Mouse (Mus musculus) neural tube, embryonic 13.5 days (tissue): ENCODE measurements around the gene Tedc1. TPM values are rescaled to one million over a fixed set of nuclear protein-coding genes. Genes with fewer than 3 reads are reported as not detected.
"Not testable (repeated sequence)": the region's sequence is repeated elsewhere in the genome, so short reads cannot be mapped to it uniquely, and the experiment has no call there.

Source experiments
- ATAC-seq: fragments of 200-750 bp; cut with Nextera tagmentation; 2 replicates; pipeline ENCODE4 v1.8.0; 2017; ENCODE audit warnings: low read depth, mild to moderate bottlenecking, moderate TSS enrichment, moderate library complexity
- H3K27ac ChIP-seq: fragments of 300-500 bp; sonication (generic); replicated peaks from 2 replicates; pipeline ENCODE4 v1.5.1; 2015; ENCODE audit warnings: moderate library complexity, mild to moderate bottlenecking, inconsistent platforms
- H3K27me3 ChIP-seq: fragments of 300-500 bp; sonication (generic); 2 replicates; pipeline ENCODE4 v1.6.1; 2015; ENCODE audit warnings: mild to moderate bottlenecking, inconsistent platforms
- H3K36me3 ChIP-seq: fragments of 300-500 bp; sonication (generic); 2 replicates; pipeline ENCODE4 v1.6.1; 2015; ENCODE audit warnings: mild to moderate bottlenecking, inconsistent platforms
- H3K4me1 ChIP-seq: fragments of 300-500 bp; sonication (generic); replicated peaks from 2 replicates; pipeline ENCODE4 v1.6.1; 2015; ENCODE audit warnings: inconsistent platforms
- H3K4me2 ChIP-seq: fragments of 300-500 bp; sonication (generic); 2 replicates; pipeline ENCODE4 v1.6.1; 2015; ENCODE audit warnings: inconsistent platforms, mild to moderate bottlenecking, moderate library complexity
- H3K4me3 ChIP-seq: fragments of 300-500 bp; sonication (generic); 2 replicates; pipeline ENCODE4 v1.5.1; 2015; ENCODE audit warnings: mild to moderate bottlenecking, inconsistent platforms
- H3K9ac ChIP-seq: fragments of 300-500 bp; sonication (generic); 2 replicates; pipeline ENCODE4 v1.6.1; 2015; ENCODE audit warnings: moderate library complexity, mild to moderate bottlenecking, inconsistent platforms
- H3K9me3 ChIP-seq: fragments of 300-500 bp; sonication (generic); 2 replicates; pipeline ENCODE4 v1.6.1; 2016; ENCODE audit warnings: inconsistent platforms
- WGBS: fragments of 180-500 bp; shearing (Covaris S2); methylation state at CpG from one replicate; pipeline ENCODE4 v1.1.7; 2015; 5-methylcytosine and 5-hydroxymethylcytosine counted together
- polyA plus RNA-seq: library from polyadenylated mRNA; unstranded; fragments of >200 nt; fragmentation: Nextera tagmentation; extraction: Ambion mirVana; gene quantifications from 2 replicates; pipeline ENCODE4 v1.2.1, GENCODE M21; 2015

Tedc1 gene
- polyA plus RNA-seq, 1 experiment from 2014 or later = 18.7 TPM

- no peak for ATAC-seq
- Histone ChIP-seq H3K27me3 (no peaks in the 10 kb centered on the region; the same call in 1 of the 2 replicates), H3K27ac (no peak overlapping the region), H3K36me3 (peaks cover 57% of the 10 kb centered on the region), H3K4me2 (no peak overlapping the region), H3K9me3 (no peaks in the 10 kb centered on the region), H3K4me1 (no peaks in the 10 kb centered on the region), H3K4me3 (no peak overlapping the region), H3K9ac (no peak overlapping the region)
- WGBS = 75% methylated on average over 2 of the region's 2 CpGs
These were observed 37.2 kb downstream of the Tedc1 start for GRCm38 (mm10) chr12:113193423-113193822.

- H3K4me1 ChIP-seq, H3K27me3 ChIP-seq, ATAC-seq, H3K9ac ChIP-seq, H3K4me3 ChIP-seq, H3K27ac ChIP-seq, H3K4me2 ChIP-seq, H3K9me3 ChIP-seq, H3K36me3 ChIP-seq: not testable (repeated sequence)
- WGBS = 98% methylated on average over 3 of the region's 6 CpGs
These were observed 42.9 kb downstream of the Tedc1 start for GRCm38 (mm10) chr12:113199132-113199531.

- 93% methylated on average over 4 of the region's 4 CpGs for WGBS
- ATAC-seq = no peak
- H3K27me3 ChIP-seq = no peaks in the 10 kb centered on the region
These were observed 45.1 kb downstream of the Tedc1 start for GRCm38 (mm10) chr12:113201301-113201700.

GRCm38 (mm10) chr12:113202008-113202407 lies 45.8 kb downstream of the Tedc1 start:
- Histone ChIP-seq H3K36me3 (no peaks in the 10 kb centered on the region), H3K9ac (no peak overlapping the region), H3K27ac (no peak overlapping the region), H3K4me3 (no peak overlapping the region), H3K4me2 (no peak overlapping the region), H3K4me1 (no peaks in the 10 kb centered on the region), H3K9me3 (no peaks in the 10 kb centered on the region), H3K27me3 (no peaks in the 10 kb centered on the region)
- ATAC-seq = no peak

More at GRCm38 (mm10) chr12:113201301-113201700, 45.1 kb downstream of the Tedc1 start:
- Histone ChIP-seq H3K36me3 (no peaks in the 10 kb centered on the region), H3K4me3 (no peak overlapping the region), H3K9me3 (no peaks in the 10 kb centered on the region), H3K4me2 (no peak overlapping the region), H3K27ac (no peak overlapping the region), H3K4me1 (no peaks in the 10 kb centered on the region), H3K9ac (no peak overlapping the region)

- H3K4me2 ChIP-seq = no peak overlapping the region
- ATAC-seq = no peak
- 79% methylated on average over 7 of the region's 7 CpGs for WGBS
- H3K27ac ChIP-seq = no peak overlapping the region
- H3K36me3 ChIP-seq = no peaks in the 10 kb centered on the region
- no peak overlapping the region for H3K9ac ChIP-seq
- H3K9me3 ChIP-seq = no peaks in the 10 kb centered on the region
- no peak overlapping the region for H3K4me3 ChIP-seq
- H3K27me3 ChIP-seq = no peaks in the 10 kb centered on the region
- no peaks in the 10 kb centered on the region for H3K4me1 ChIP-seq
These were observed 47.3 kb downstream of the Tedc1 start for GRCm38 (mm10) chr12:113203522-113203921.

GRCm38 (mm10) chr12:113205251-113205942 lies 49.2 kb downstream of the Tedc1 start:
- Histone ChIP-seq H3K27ac (no peak overlapping the region), H3K9me3 (no peaks in the 10 kb centered on the region), H3K4me3 (no peak overlapping the region), H3K36me3 (no peaks in the 10 kb centered on the region), H3K4me2 (no peak overlapping the region), H3K4me1 (no peaks in the 10 kb centered on the region), H3K9ac (no peak overlapping the region), H3K27me3 (no peaks in the 10 kb centered on the region)
- WGBS = 88% methylated on average over 7 of the region's 7 CpGs
- no peak for ATAC-seq

- ATAC-seq = no peak
These were observed 51.5 kb downstream of the Tedc1 start for GRCm38 (mm10) chr12:113207737-113208136.

DNA sequence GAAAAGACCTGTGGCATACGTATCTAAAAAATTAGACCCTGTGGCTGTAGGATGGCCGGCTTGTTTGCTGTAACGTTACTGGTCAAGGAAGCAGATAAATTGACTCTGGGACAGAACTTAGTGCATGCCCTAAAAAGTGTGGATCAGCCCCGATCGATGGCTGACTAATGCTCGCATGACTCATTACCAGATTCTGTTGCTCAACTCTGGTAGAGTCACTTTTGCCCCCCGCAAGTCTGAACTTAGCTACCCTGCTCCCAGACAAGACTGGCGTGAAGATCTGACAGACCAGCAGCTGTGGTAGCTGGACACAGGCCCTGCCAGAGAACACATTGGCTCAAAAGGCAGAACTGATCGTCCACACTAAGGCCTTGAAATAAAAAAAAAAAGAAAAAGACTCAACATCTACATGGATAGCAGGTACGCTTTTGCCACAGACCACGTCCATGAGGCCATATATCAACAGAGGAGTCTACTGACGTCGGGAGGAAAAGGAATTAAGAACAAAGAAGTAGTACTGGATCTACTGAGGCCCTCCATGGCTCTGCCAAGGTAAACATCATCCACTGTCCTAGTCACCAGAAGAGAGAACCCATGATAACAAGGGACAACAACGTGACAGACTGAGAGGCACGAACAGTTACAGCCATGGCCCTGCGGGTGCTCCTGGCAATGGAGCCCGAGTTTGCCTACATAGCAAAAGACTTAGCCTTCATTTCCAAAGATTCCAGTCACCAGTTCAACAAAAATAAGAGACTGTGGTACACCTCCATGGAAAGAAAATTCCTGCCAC lies 54.6 kb downstream of the Tedc1 start:
- Histone ChIP-seq H3K9me3 (no peaks in the 10 kb centered on the region), H3K4me1 (no peaks in the 10 kb centered on the region), H3K27me3 (no peaks in the 10 kb centered on the region), H3K36me3 (no peaks in the 10 kb centered on the region), H3K9ac (no peak overlapping the region), H3K4me2 (no peak overlapping the region), H3K27ac (no peak overlapping the region), H3K4me3 (no peak overlapping the region)
- no peak for ATAC-seq
- 87% methylated on average over 17 of the region's 17 CpGs for WGBS

More at GRCm38 (mm10) chr12:113207737-113208136, 51.5 kb downstream of the Tedc1 start:
- Histone ChIP-seq H3K4me2 (no peak overlapping the region), H3K9me3 (no peaks in the 10 kb centered on the region), H3K27me3 (no peaks in the 10 kb centered on the region), H3K4me3 (no peak overlapping the region), H3K36me3 (no peaks in the 10 kb centered on the region), H3K9ac (no peak overlapping the region), H3K27ac (no peak overlapping the region), H3K4me1 (no peaks in the 10 kb centered on the region)
- 85% methylated on average over 6 of the region's 6 CpGs for WGBS

GRCm38 (mm10) chr12:113211772-113212171 lies 55.6 kb downstream of the Tedc1 start:
- no peak for ATAC-seq
- H3K27me3 ChIP-seq = no peaks in the 10 kb centered on the region
- no peak overlapping the region for H3K4me3 ChIP-seq
- no peaks in the 10 kb centered on the region for H3K36me3 ChIP-seq
- no peaks in the 10 kb centered on the region for H3K9me3 ChIP-seq
- H3K4me1 ChIP-seq = no peaks in the 10 kb centered on the region
- H3K4me2 ChIP-seq = no peak overlapping the region
- 93% methylated on average over 5 of the region's 5 CpGs for WGBS
- no peak overlapping the region for H3K9ac ChIP-seq
- no peak overlapping the region for H3K27ac ChIP-seq

DNA sequence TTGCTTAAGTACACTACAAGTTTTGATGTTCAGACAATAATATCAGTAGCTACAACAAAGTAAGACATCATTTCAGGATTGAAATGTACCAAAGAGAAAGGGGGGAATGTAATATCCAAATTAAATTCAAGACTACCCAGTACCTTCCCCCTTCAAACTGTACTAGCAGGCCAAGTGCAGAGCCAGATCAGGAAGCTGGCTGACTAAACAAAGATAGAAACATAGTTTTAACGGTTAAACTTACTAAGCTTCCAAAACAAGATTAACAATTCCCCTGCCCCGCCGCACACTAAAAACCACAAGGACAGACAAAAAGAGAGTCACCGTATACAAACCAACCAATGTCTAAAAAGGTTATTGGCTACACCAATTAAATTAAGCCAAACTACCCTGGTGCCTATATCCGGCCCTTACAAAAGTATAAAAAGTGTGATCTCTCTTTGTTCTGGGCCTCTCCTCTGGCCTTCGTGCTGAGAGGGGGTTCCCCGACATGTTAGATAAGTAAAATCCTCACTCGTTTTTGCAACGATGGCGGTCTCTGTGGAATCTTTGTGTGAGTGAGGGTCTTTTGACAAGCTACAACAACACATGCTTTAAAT lies 56.2 kb downstream of the Tedc1 start:
- Histone ChIP-seq H3K27me3 (no peaks in the 10 kb centered on the region), H3K4me1 (no peaks in the 10 kb centered on the region), H3K36me3 (no peaks in the 10 kb centered on the region), H3K27ac (no peak overlapping the region), H3K9ac (no peak overlapping the region), H3K4me3 (no peak overlapping the region), H3K9me3 (no peaks in the 10 kb centered on the region), H3K4me2 (no peak overlapping the region)
- 91% methylated on average over 10 of the region's 10 CpGs for WGBS
- ATAC-seq = no peak

- ATAC-seq = no peak
- WGBS = 82% methylated on average over 2 of the region's 2 CpGs
These were observed 57.0 kb downstream of the Tedc1 start for GRCm38 (mm10) chr12:113213226-113213625.

GRCm38 (mm10) chr12:113214072-113214808 lies 58.0 kb downstream of the Tedc1 start:
- H3K9me3 ChIP-seq = no peaks in the 10 kb centered on the region
- no peaks in the 10 kb centered on the region for H3K36me3 ChIP-seq
- no peak overlapping the region for H3K4me3 ChIP-seq
- H3K4me1 ChIP-seq = no peaks in the 10 kb centered on the region
- 79% methylated on average over 25 of the region's 25 CpGs for WGBS
- no peak overlapping the region for H3K9ac ChIP-seq
- no peak overlapping the region for H3K27ac ChIP-seq
- H3K27me3 ChIP-seq = no peaks in the 10 kb centered on the region
- ATAC-seq = no peak
- no peak overlapping the region for H3K4me2 ChIP-seq

More at GRCm38 (mm10) chr12:113213226-113213625, 57.0 kb downstream of the Tedc1 start:
- Histone ChIP-seq H3K9me3 (no peaks in the 10 kb centered on the region), H3K27me3 (no peaks in the 10 kb centered on the region), H3K9ac (no peak overlapping the region), H3K4me3 (no peak overlapping the region), H3K36me3 (no peaks in the 10 kb centered on the region), H3K4me1 (no peaks in the 10 kb centered on the region), H3K27ac (no peak overlapping the region), H3K4me2 (no peak overlapping the region)
